Mouse (Mus musculus) brain, embryonic 14.5 days (tissue): ENCODE measurements around the gene Pex5l.

Experiments
- CTCF ChIP-seq: fragments of 200-500 bp; IDR thresholded peaks from 2 replicates; pipeline ENCODE4 v1.5.1; 2012; ENCODE audit warnings: inconsistent platforms, mild to moderate bottlenecking, moderate library complexity, borderline replicate concordance; ENCODE audit not compliant: insufficient read depth, insufficient read length; ENCODE audit errors: extremely low read depth
- POLR2A ChIP-seq: fragments of 200-500 bp; IDR thresholded peaks from 2 replicates; pipeline ENCODE4 v1.6.1; 2012; ENCODE audit warnings: mild to moderate bottlenecking, inconsistent platforms, borderline replicate concordance; ENCODE audit not compliant: poor library complexity, insufficient read depth, insufficient read length, severe bottlenecking; ENCODE audit errors: extremely low read depth

DNA sequence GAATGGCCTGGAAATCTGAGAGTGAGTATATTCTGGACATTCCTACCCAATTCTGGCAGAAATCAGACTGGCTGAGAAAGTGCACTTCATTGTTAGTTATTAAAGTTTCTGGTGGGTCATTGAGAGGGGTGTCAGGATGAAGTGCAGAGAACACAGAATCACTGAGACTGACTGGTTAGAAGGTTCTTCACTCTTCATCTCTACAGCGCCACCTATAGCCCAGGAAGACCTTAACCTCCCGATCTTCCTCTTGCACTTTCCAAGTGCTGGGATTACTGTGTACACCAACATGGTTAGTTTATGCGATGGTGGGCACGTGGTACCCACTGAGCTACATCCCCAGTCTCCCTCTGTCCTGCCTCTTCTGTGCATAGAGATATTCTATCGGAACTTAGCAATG is 195.6 kb downstream of the Pex5l start:
- TF ChIP-seq CTCF (no peak), POLR2A (no peak)
